Mouse (Mus musculus): Measurements from ENCODE around the gene Add1. TPM values are rescaled to one million over a fixed set of nuclear protein-coding genes. Genes with fewer than 3 reads are reported as not detected.

Gene Add1
- polyA plus RNA-seq, 1 experiment from 2014 or later: 206 TPM

GRCm38 (mm10) chr5:34633641-34634040, 60.2 kb downstream of the Add1 start:
- H3K4me1 ChIP-seq: peaks cover 12% of the 10 kb centered on the region
- 0 out of 2 replicates have a peak, but pooled peaks cover 3% of the 10 kb centered on the region for H3K27me3 ChIP-seq
- H3K4me3 ChIP-seq: no peak overlapping the region
- H3K27ac ChIP-seq (replicated peaks): no peak overlapping the region
- ATAC-seq (ENCODE audit: low FRiP score, low read depth): no peak
- no peaks in the 10 kb centered on the region for H3K9me3 ChIP-seq
- H3K9ac ChIP-seq (replicated peaks): no peak overlapping the region
- H3K36me3 ChIP-seq: peaks cover 77% of the 10 kb centered on the region
- no peak overlapping the region for H3K4me2 ChIP-seq (replicated peaks)
- 84% methylated on average over 4 of the region's 4 CpGs for WGBS

GRCm38 (mm10) chr5:34634746-34635400, 61.4 kb downstream of the Add1 start:
- Histone ChIP-seq H3K36me3 (peaks cover 77% of the 10 kb centered on the region), H3K4me2 (replicated peaks) (no peak overlapping the region), H3K9ac (replicated peaks) (no peak overlapping the region), H3K27me3 (0 out of 2 replicates have a peak, but pooled peaks cover 3% of the 10 kb centered on the region), H3K4me3 (no peak overlapping the region), H3K4me1 (peaks cover 12% of the 10 kb centered on the region), H3K9me3 (no peaks in the 10 kb centered on the region), H3K27ac (replicated peaks) (no peak overlapping the region)
- 88% methylated on average over 13 of the region's 13 CpGs for WGBS
- no peak for ATAC-seq (ENCODE audit: low FRiP score, low read depth)

- H3K9ac ChIP-seq (replicated peaks): 0 out of 2 replicates have a peak overlapping the region, but pooled peaks have one; percentile 4
- no peak overlapping the region for H3K27ac ChIP-seq (replicated peaks)
- peak overlapping the region; percentile 91 for H3K4me2 ChIP-seq (replicated peaks)
- peaks cover 77% of the 10 kb centered on the region for H3K36me3 ChIP-seq
- peaks cover 12% of the 10 kb centered on the region for H3K4me1 ChIP-seq
- WGBS: 66% methylated on average over 10 of the region's 10 CpGs
- ATAC-seq (ENCODE audit: low FRiP score, low read depth): no peak
- H3K9me3 ChIP-seq: no peaks in the 10 kb centered on the region
- peak overlapping the region; percentile 58; the same call in 1 of the 2 replicates for H3K4me3 ChIP-seq
- 0 out of 2 replicates have a peak, but pooled peaks cover 3% of the 10 kb centered on the region for H3K27me3 ChIP-seq
Observed at GRCm38 (mm10) chr5:34635665-34636192, 62.3 kb downstream of the Add1 start.

GRCm38 (mm10) chr5:34636481-34637287, 63.2 kb downstream of the Add1 start, which contains the start of gene Mfsd10:
Gene Mfsd10, minus strand, starts transcription at chr5:34637212.
- Histone ChIP-seq H3K27me3 (0 out of 2 replicates have a peak, but pooled peaks cover 3% of the 10 kb centered on the region), H3K9ac (replicated peaks) (peak within 1 kb of the TSS; percentile 74), H3K4me1 (peaks cover 12% of the 10 kb centered on the region), H3K9me3 (no peaks in the 10 kb centered on the region), H3K4me2 (replicated peaks) (peak within 1 kb of the TSS; percentile 91), H3K4me3 (peak within 1 kb of the TSS; percentile 58), H3K36me3 (peaks cover 77% of the 10 kb centered on the region), H3K27ac (replicated peaks) (peak within 1 kb of the TSS; percentile 79)
- under 1% methylated on average over 48 of the region's 48 CpGs for WGBS
- ATAC-seq (ENCODE audit: low FRiP score, low read depth): peak; percentile 88

- H3K4me1 ChIP-seq: peaks cover 12% of the 10 kb centered on the region
- H3K9me3 ChIP-seq: no peaks in the 10 kb centered on the region
- H3K36me3 ChIP-seq: peaks cover 71% of the 10 kb centered on the region
- 0 out of 2 replicates have a peak, but pooled peaks cover 3% of the 10 kb centered on the region for H3K27me3 ChIP-seq
- 80% methylated on average over 7 of the region's 7 CpGs for whole genome bisulfite sequencing
- no peak overlapping the region for H3K9ac ChIP-seq (replicated peaks)
- peak overlapping the region; percentile 91 for H3K4me2 ChIP-seq (replicated peaks)
- H3K27ac ChIP-seq (replicated peaks): no peak overlapping the region
- ATAC-seq (ENCODE audit: low FRiP score, low read depth): no peak
- peak overlapping the region; percentile 58; the same call in 1 of the 2 replicates for H3K4me3 ChIP-seq
Observed at GRCm38 (mm10) chr5:34637591-34638156, 64.2 kb downstream of the Add1 start.

GRCm38 (mm10) chr5:34641991-34642390, 68.5 kb downstream of the Add1 start:
- H3K4me2 ChIP-seq (replicated peaks): no peak overlapping the region
- no peak overlapping the region for H3K27ac ChIP-seq (replicated peaks)
- no peaks in the 10 kb centered on the region for H3K9me3 ChIP-seq
- 82% methylated on average over 3 of the region's 3 CpGs for WGBS
- no peak overlapping the region for H3K4me3 ChIP-seq
- H3K36me3 ChIP-seq: peaks cover 89% of the 10 kb centered on the region
- peaks cover 5% of the 10 kb centered on the region; the same call in 1 of the 2 replicates for H3K4me1 ChIP-seq
- no peak for ATAC-seq (ENCODE audit: low FRiP score, low read depth)
- H3K9ac ChIP-seq (replicated peaks): no peak overlapping the region
- 0 out of 2 replicates have a peak, but pooled peaks cover 3% of the 10 kb centered on the region for H3K27me3 ChIP-seq

GRCm38 (mm10) chr5:34642932-34643331, 69.5 kb downstream of the Add1 start:
- Histone ChIP-seq H3K9me3 (no peaks in the 10 kb centered on the region), H3K4me1 (no peaks in the 10 kb centered on the region), H3K9ac (replicated peaks) (no peak overlapping the region), H3K36me3 (peaks cover 94% of the 10 kb centered on the region), H3K27ac (replicated peaks) (no peak overlapping the region), H3K4me2 (replicated peaks) (no peak overlapping the region), H3K27me3 (no peaks in the 10 kb centered on the region), H3K4me3 (no peak overlapping the region)
- ATAC-seq (ENCODE audit: low FRiP score, low read depth): no peak
- WGBS: 75% methylated on average over 5 of the region's 5 CpGs

GRCm38 (mm10) chr5:34647581-34647980, 74.1 kb downstream of the Add1 start:
- Histone ChIP-seq H3K27ac (replicated peaks) (no peak overlapping the region), H3K36me3 (peaks cover 100% of the 10 kb centered on the region), H3K27me3 (no peaks in the 10 kb centered on the region), H3K9me3 (no peaks in the 10 kb centered on the region), H3K9ac (replicated peaks) (no peak overlapping the region), H3K4me1 (no peaks in the 10 kb centered on the region), H3K4me3 (no peak overlapping the region), H3K4me2 (replicated peaks) (no peak overlapping the region)
- ATAC-seq (ENCODE audit: low FRiP score, low read depth): no peak
- WGBS: 51% methylated on average over 4 of the region's 4 CpGs

- Histone ChIP-seq H3K36me3 (peaks cover 93% of the 10 kb centered on the region), H3K4me3 (no peak overlapping the region), H3K27ac (replicated peaks) (no peak overlapping the region), H3K9ac (replicated peaks) (no peak overlapping the region), H3K4me2 (replicated peaks) (no peak overlapping the region), H3K4me1 (no peaks in the 10 kb centered on the region), H3K27me3 (no peaks in the 10 kb centered on the region), H3K9me3 (no peaks in the 10 kb centered on the region)
- 91% methylated on average over 5 of the region's 5 CpGs for WGBS
- ATAC-seq (ENCODE audit: low FRiP score, low read depth): no peak
Observed at GRCm38 (mm10) chr5:34652961-34653360, 79.5 kb downstream of the Add1 start.

GRCm38 (mm10) chr5:34654881-34655280, 81.4 kb downstream of the Add1 start:
- H3K9ac ChIP-seq (replicated peaks): no peak overlapping the region

GRCm38 (mm10) chr5:34657556-34657955, 84.1 kb downstream of the Add1 start:
- ATAC-seq (ENCODE audit: low FRiP score, low read depth): no peak
- peaks cover 47% of the 10 kb centered on the region for H3K36me3 ChIP-seq
- no peak overlapping the region for H3K4me2 ChIP-seq (replicated peaks)
- WGBS: 94% methylated on average over 8 of the region's 8 CpGs
- H3K4me1 ChIP-seq: peaks cover 8% of the 10 kb centered on the region
- no peak overlapping the region for H3K9ac ChIP-seq (replicated peaks)
- H3K27ac ChIP-seq (replicated peaks): no peak overlapping the region
- no peaks in the 10 kb centered on the region for H3K27me3 ChIP-seq
- no peaks in the 10 kb centered on the region for H3K9me3 ChIP-seq
- H3K4me3 ChIP-seq: no peak overlapping the region

More at GRCm38 (mm10) chr5:34654881-34655280, 81.4 kb downstream of the Add1 start:
- no peak for ATAC-seq (ENCODE audit: low FRiP score, low read depth)
- Histone ChIP-seq H3K36me3 (peaks cover 74% of the 10 kb centered on the region), H3K4me2 (replicated peaks) (no peak overlapping the region), H3K4me3 (no peak overlapping the region), H3K27me3 (no peaks in the 10 kb centered on the region), H3K4me1 (peaks cover 8% of the 10 kb centered on the region), H3K9me3 (no peaks in the 10 kb centered on the region), H3K27ac (replicated peaks) (no peak overlapping the region)
- WGBS: 93% methylated on average over 9 of the region's 9 CpGs
